Mouse (Mus musculus) ES-Bruce4 (cell line): ENCODE measurements at regions not wholly inside any gene's neighbourhood (a gene's known extent, or its start where the extent isn't known, plus 50 kb on each side); places are given as distances from the start of the nearest gene placed in this dataset.

Experiments
- CTCF ChIP-seq: IDR thresholded peaks from one replicate; pipeline ENCODE4 v1.8.1; 2011; ENCODE audit warnings: low read depth, low read length
- POLR2A ChIP-seq: IDR thresholded peaks from one replicate; pipeline ENCODE4 v1.8.1; 2011; ENCODE audit warnings: low read length; ENCODE audit not compliant: insufficient read depth

GRCm38 (mm10) chr2:57539842-57540241 lies 302.4 kb downstream of the Gpd2 start:
- TF ChIP-seq CTCF (no peak), POLR2A (no peak)
